Mouse (Mus musculus): ENCODE measurements around the gene Supt3.

Supt3 gene

GRCm38 (mm10) chr17:44782366-44782765 lies 5.4 kb downstream of the Supt3 start:
- no peak for DNase-seq

- no peak for DNase-seq
Measured at GRCm38 (mm10) chr17:44783143-44783542, 6.2 kb downstream of the Supt3 start.

- peak; percentile 51 for DNase-seq
Measured at GRCm38 (mm10) chr17:44788982-44789747, 12.2 kb downstream of the Supt3 start.

- no peak for DNase-seq
Measured at GRCm38 (mm10) chr17:44792218-44792917, 15.4 kb downstream of the Supt3 start.

GRCm38 (mm10) chr17:44797331-44797730 lies 20.4 kb downstream of the Supt3 start:
- DNase-seq, result no peak

GRCm38 (mm10) chr17:44807031-44807430 lies 30.1 kb downstream of the Supt3 start:
- no peak for DNase-seq

GRCm38 (mm10) chr17:44814508-44815175 lies 37.7 kb downstream of the Supt3 start, which contains the start of gene Runx2:
Gene Runx2, minus strand, starts transcription at chr17:44814797.
- no peak for DNase-seq

GRCm38 (mm10) chr17:44818825-44819224 lies 41.9 kb downstream of the Supt3 start:
- DNase-seq, result no peak

- DNase-seq, result no peak
Measured at GRCm38 (mm10) chr17:44819816-44820215, 42.9 kb downstream of the Supt3 start.

GRCm38 (mm10) chr17:44821940-44822339 lies 45.0 kb downstream of the Supt3 start:
- no peak for DNase-seq

- no peak for DNase-seq
Measured at GRCm38 (mm10) chr17:44827124-44827523, 50.2 kb downstream of the Supt3 start.

- no peak for DNase-seq
Measured at GRCm38 (mm10) chr17:44827964-44828363, 51.0 kb downstream of the Supt3 start.

- no peak for DNase-seq
Measured at GRCm38 (mm10) chr17:44829587-44829986, 52.6 kb downstream of the Supt3 start.

- DNase-seq, result no peak
Measured at GRCm38 (mm10) chr17:44831201-44831600, 54.2 kb downstream of the Supt3 start.

GRCm38 (mm10) chr17:44842184-44842583 lies 65.2 kb downstream of the Supt3 start:
- DNase-seq, result no peak

- no peak for DNase-seq
Measured at GRCm38 (mm10) chr17:44863165-44863564, 86.2 kb downstream of the Supt3 start.

GRCm38 (mm10) chr17:44893592-44893991 lies 116.6 kb downstream of the Supt3 start:
- DNase-seq, result no peak

GRCm38 (mm10) chr17:44943536-44944090 lies 166.7 kb downstream of the Supt3 start:
- no peak for DNase-seq

- no peak for DNase-seq
Measured at GRCm38 (mm10) chr17:44945333-44945732, 168.4 kb downstream of the Supt3 start.

GRCm38 (mm10) chr17:44948321-44948720 lies 171.4 kb downstream of the Supt3 start:
- DNase-seq, result no peak

GRCm38 (mm10) chr17:44956671-44957070 lies 179.7 kb downstream of the Supt3 start:
- DNase-seq, result no peak

GRCm38 (mm10) chr17:44963051-44963798 lies 186.3 kb downstream of the Supt3 start:
- DNase-seq, result no peak

- DNase-seq, result no peak
Measured at GRCm38 (mm10) chr17:44967186-44967585, 190.2 kb downstream of the Supt3 start.
